Mouse (Mus musculus): ENCODE data around the gene Trpm6.

GRCm38 (mm10) chr19:18881162-18881561 lies 131.4 kb downstream of the Trpm6 start:
- no peak for TF ChIP-seq CTCF (IDR thresholded peaks at IDR 0.05)
- no peak for TF ChIP-seq EP300 (IDR thresholded peaks at IDR 0.05)

All from lung, postnatal 0 days (tissue).